Mouse (Mus musculus): ENCODE measurements at regions not wholly inside any gene's neighbourhood (a gene's known extent, or its start where the extent isn't known, plus 50 kb on each side); places are given as distances from the start of the nearest gene placed in this dataset.

DNA sequence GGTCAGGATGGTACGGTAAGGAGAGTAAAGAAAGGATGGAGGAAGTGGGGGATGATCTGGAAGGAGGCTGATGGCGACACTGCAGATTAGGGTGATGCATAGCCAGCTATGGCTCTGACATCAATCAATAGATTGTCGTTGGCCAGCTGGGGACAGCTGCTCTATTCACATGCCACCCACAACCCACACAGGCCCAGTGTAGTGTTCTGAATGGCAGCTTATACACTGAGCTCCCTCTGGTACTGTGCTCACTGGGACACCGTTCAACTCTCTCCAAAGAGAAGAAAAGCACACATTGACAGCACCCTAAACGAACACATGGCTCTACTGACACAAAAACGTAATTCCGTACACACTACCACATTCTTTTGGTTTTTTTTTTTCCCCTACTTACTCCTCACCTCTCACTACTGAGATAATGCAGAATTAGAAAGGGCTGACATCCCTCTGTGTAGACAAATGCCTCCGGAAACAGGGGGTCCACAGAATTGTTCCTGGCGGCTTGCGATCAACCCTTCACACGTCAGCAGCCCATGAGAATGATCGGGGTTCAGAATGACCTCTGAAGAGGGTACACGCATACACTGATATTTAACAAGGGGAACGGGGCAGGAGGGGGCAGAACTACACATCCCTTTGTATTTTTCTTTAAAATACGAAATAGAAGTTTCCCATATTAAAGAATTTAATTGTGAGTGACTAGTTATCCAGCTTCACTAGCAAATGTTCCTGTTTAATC is 178.5 kb upstream of the Ipo5 start:
- WGBS: 79% methylated on average over 15 of the region's 15 CpGs
- TF ChIP-seq POLR2A (IDR thresholded peaks at IDR 0.05; ENCODE audit: extremely low read depth, insufficient read depth, low read length) (no peak), CTCF (IDR thresholded peaks at IDR 0.05; ENCODE audit: low read depth, low read length) (no peak)

DNA sequence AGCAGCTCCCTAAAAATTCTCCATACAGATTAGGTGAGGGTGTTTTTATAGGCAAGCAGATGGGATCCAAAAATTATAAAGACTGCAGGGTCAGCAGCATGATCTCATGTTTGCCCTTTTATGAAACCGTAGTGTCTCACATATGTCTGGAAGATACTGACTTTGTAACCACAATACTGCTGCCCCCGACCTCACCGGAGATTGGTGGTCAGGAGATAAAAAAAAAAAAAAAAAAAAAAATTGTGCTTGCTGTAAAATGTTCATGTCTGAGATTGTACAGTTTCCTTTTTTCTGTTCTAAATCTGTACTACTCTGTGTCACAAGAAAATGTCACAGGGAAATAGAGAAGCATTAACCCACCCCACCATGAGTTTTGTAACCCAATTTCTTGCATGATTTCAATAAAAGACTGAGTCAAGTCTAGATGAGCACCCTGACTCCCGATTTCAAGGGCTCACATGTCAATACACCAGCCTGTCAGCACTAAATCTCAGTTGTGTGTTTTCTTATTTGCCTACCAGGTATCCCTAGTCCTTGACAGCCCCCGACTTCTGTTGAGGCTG is 169.5 kb upstream of the Ipo5 start:
- TF ChIP-seq POLR2A (IDR thresholded peaks at IDR 0.05; ENCODE audit: extremely low read depth, insufficient read depth, low read length) (no peak), CTCF (IDR thresholded peaks at IDR 0.05; ENCODE audit: low read depth, low read length) (no peak)
- Histone ChIP-seq H3K27me3 (ENCODE audit: control insufficient read depth, insufficient read depth, low read length) (no peaks in the 10 kb centered on the region), H3K4me1 (ENCODE audit: control insufficient read depth, insufficient read depth, low read length) (no peaks in the 10 kb centered on the region), H3K36me3 (ENCODE audit: control insufficient read depth, insufficient read depth, low read length) (no peaks in the 10 kb centered on the region), H3K27ac (replicated peaks; ENCODE audit: insufficient read depth, low read depth, low read length) (no peak overlapping the region), H3K79me2 (ENCODE audit: control insufficient read depth, insufficient read depth, low read length) (no peaks in the 10 kb centered on the region), H3K9ac (ENCODE audit: low read depth, low read length) (no peak overlapping the region), H3K4me3 (ENCODE audit: insufficient read depth, low read depth, low read length) (no peak overlapping the region)
- no peak for DNase-seq (ENCODE audit: extremely low read depth, low read depth, low spot score)
- WGBS: 69% methylated on average over 5 of the region's 5 CpGs

More for the DNA sequence above, 178.5 kb upstream of the Ipo5 start:
- Histone ChIP-seq H3K4me1 (ENCODE audit: control insufficient read depth, insufficient read depth, low read length) (no peaks in the 10 kb centered on the region), H3K4me3 (ENCODE audit: insufficient read depth, low read depth, low read length) (no peak overlapping the region), H3K79me2 (ENCODE audit: control insufficient read depth, insufficient read depth, low read length) (no peaks in the 10 kb centered on the region), H3K27me3 (ENCODE audit: control insufficient read depth, insufficient read depth, low read length) (no peaks in the 10 kb centered on the region; the same call in 1 of the 2 replicates), H3K36me3 (ENCODE audit: control insufficient read depth, insufficient read depth, low read length) (no peaks in the 10 kb centered on the region), H3K9ac (ENCODE audit: low read depth, low read length) (no peak overlapping the region), H3K27ac (replicated peaks; ENCODE audit: insufficient read depth, low read depth, low read length) (no peak overlapping the region)
- no peak for DNase-seq (ENCODE audit: extremely low read depth, low read depth, low spot score)

DNA sequence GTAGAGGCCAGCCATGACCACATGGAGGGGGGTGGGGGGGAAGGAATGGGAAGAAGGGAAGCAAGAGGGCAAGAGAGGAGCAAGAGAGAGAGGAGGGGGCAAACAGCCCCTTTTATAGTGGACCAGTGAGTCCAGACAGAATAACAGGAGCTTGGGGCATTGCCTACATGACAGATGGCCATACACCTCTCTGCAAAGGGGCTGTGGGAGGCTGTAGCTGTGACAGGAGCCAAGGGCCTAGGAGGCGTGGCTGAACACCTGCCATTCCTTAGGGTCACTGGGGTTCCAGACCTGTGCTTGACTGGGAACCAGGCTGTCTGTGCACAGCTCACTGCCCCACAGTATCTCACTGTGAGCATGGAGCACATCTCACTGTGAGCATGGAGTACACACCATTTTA is 157.0 kb upstream of the Ipo5 start:
- 87% methylated on average over 1 of the region's 1 CpGs for WGBS
- no peak overlapping the region for H3K4me3 ChIP-seq (ENCODE audit: insufficient read depth, low read depth, low read length)
- H3K9ac ChIP-seq (ENCODE audit: low read depth, low read length): no peak overlapping the region
- H3K36me3 ChIP-seq (ENCODE audit: control insufficient read depth, insufficient read depth, low read length): no peaks in the 10 kb centered on the region
- DNase-seq (ENCODE audit: extremely low read depth, low read depth, low spot score): no peak
- no peaks in the 10 kb centered on the region for H3K79me2 ChIP-seq (ENCODE audit: control insufficient read depth, insufficient read depth, low read length)
- H3K4me1 ChIP-seq (ENCODE audit: control insufficient read depth, insufficient read depth, low read length): no peaks in the 10 kb centered on the region
- TF ChIP-seq CTCF (IDR thresholded peaks at IDR 0.05; ENCODE audit: low read depth, low read length): no peak
- TF ChIP-seq POLR2A (IDR thresholded peaks at IDR 0.05; ENCODE audit: extremely low read depth, insufficient read depth, low read length): no peak
- H3K27me3 ChIP-seq (ENCODE audit: control insufficient read depth, insufficient read depth, low read length): no peaks in the 10 kb centered on the region
- H3K27ac ChIP-seq (replicated peaks; ENCODE audit: insufficient read depth, low read depth, low read length): no peak overlapping the region

DNA sequence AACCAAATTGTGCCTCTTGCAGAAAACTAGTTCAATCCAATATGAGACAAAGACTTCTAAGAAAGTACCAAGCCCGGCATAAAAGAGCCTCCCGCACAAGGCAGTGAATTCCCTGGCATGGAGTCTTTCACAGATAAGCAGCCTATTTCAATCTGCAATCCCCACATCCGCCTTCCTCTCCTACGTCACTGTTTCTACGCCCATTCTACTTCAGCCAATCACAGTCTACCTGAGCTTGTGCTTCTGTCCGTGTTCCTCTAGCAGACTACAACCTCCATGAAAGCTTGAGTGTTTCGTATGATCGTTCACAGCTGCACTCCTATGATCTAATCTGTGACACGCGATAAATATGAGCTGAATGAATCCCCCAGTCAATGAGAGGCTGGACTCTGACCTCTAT is 155.6 kb upstream of the Ipo5 start:
- Histone ChIP-seq H3K79me2 (ENCODE audit: control insufficient read depth, insufficient read depth, low read length) (no peaks in the 10 kb centered on the region), H3K27ac (replicated peaks; ENCODE audit: insufficient read depth, low read depth, low read length) (no peak overlapping the region), H3K27me3 (ENCODE audit: control insufficient read depth, insufficient read depth, low read length) (no peaks in the 10 kb centered on the region), H3K4me3 (ENCODE audit: insufficient read depth, low read depth, low read length) (no peak overlapping the region), H3K36me3 (ENCODE audit: control insufficient read depth, insufficient read depth, low read length) (no peaks in the 10 kb centered on the region), H3K9ac (ENCODE audit: low read depth, low read length) (no peak overlapping the region), H3K4me1 (ENCODE audit: control insufficient read depth, insufficient read depth, low read length) (no peaks in the 10 kb centered on the region)
- DNase-seq (ENCODE audit: extremely low read depth, low read depth, low spot score): no peak
- TF ChIP-seq POLR2A (IDR thresholded peaks at IDR 0.05; ENCODE audit: extremely low read depth, insufficient read depth, low read length) (no peak), CTCF (IDR thresholded peaks at IDR 0.05; ENCODE audit: low read depth, low read length) (no peak)
- WGBS: 78% methylated on average over 10 of the region's 10 CpGs

DNA sequence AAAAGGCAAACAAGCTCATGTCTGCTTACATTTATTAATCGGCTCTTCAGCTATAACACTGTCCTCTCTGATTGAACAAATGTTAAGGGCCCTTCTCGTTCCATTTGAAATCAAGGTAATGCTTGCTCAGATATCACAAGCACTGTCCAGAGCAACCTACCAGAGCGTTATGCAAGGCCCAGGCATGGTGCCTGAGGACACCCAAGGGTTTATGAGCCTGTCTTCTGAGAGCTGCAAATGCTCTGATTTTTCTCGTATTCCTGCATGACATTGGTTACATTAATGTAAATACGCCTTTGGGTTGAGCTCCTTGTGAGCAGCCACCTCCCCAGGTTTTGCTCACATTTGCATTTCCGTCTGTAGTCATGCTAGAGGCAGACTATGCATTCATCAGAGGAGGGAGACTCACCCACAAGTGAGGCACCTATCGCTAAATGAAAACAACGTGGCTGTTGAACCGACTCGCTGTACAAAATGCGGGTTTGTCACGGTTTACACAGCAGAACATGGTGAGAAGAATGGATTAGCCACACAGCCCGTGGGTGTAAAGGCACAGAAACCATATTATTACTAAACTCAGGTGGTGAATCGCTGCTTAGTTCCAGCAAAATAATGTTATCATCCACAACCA is 152.7 kb upstream of the Ipo5 start:
- Histone ChIP-seq H3K79me2 (ENCODE audit: control insufficient read depth, insufficient read depth, low read length) (no peaks in the 10 kb centered on the region), H3K27me3 (ENCODE audit: control insufficient read depth, insufficient read depth, low read length) (no peaks in the 10 kb centered on the region), H3K4me3 (ENCODE audit: insufficient read depth, low read depth, low read length) (no peak overlapping the region), H3K9ac (ENCODE audit: low read depth, low read length) (no peak overlapping the region), H3K4me1 (ENCODE audit: control insufficient read depth, insufficient read depth, low read length) (no peaks in the 10 kb centered on the region), H3K27ac (replicated peaks; ENCODE audit: insufficient read depth, low read depth, low read length) (no peak overlapping the region), H3K36me3 (ENCODE audit: control insufficient read depth, insufficient read depth, low read length) (no peaks in the 10 kb centered on the region)
- WGBS: 90% methylated on average over 14 of the region's 14 CpGs
- TF ChIP-seq POLR2A (IDR thresholded peaks at IDR 0.05; ENCODE audit: extremely low read depth, insufficient read depth, low read length) (no peak), CTCF (IDR thresholded peaks at IDR 0.05; ENCODE audit: low read depth, low read length) (no peak)
- DNase-seq (ENCODE audit: extremely low read depth, low read depth, low spot score): no peak

DNA sequence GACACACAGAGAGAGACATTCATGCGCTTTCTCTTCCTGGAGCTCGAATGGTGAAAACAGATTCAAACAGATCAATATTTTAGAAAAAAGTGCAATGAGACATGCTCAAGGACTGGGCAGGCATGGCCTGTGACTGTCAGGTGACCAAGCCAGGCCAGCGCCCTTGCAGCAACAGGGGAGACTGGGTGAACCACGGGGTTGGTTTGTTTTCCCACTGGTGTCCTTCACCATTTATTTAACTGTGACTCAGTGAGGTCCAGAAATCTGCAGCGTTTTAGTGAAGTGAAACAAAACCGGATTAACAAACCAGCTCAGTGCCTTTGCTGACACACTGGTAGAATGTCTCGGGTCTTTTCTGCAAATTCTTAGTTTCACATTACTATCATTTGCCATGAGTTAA is 148.9 kb upstream of the Ipo5 start:
- Histone ChIP-seq H3K4me1 (ENCODE audit: control insufficient read depth, insufficient read depth, low read length) (no peaks in the 10 kb centered on the region), H3K9ac (ENCODE audit: low read depth, low read length) (no peak overlapping the region), H3K27me3 (ENCODE audit: control insufficient read depth, insufficient read depth, low read length) (no peaks in the 10 kb centered on the region), H3K4me3 (ENCODE audit: insufficient read depth, low read depth, low read length) (peak overlapping the region; percentile 3; the same call in 1 of the 2 replicates), H3K36me3 (ENCODE audit: control insufficient read depth, insufficient read depth, low read length) (no peaks in the 10 kb centered on the region), H3K27ac (replicated peaks; ENCODE audit: insufficient read depth, low read depth, low read length) (no peak overlapping the region), H3K79me2 (ENCODE audit: control insufficient read depth, insufficient read depth, low read length) (no peaks in the 10 kb centered on the region)
- TF ChIP-seq CTCF (IDR thresholded peaks at IDR 0.05; ENCODE audit: low read depth, low read length) (no peak), POLR2A (IDR thresholded peaks at IDR 0.05; ENCODE audit: extremely low read depth, insufficient read depth, low read length) (no peak)
- peak; percentile 79 for DNase-seq (ENCODE audit: extremely low read depth, low read depth, low spot score)
- WGBS: 21% methylated on average over 7 of the region's 7 CpGs

Measured in liver, adult 2 months (tissue).